Mouse (Mus musculus): ENCODE results near the gene Kat2b. TPM values are rescaled to one million over a fixed set of nuclear protein-coding genes. Genes with fewer than 3 reads are reported as not detected.

Kat2b gene
- total RNA-seq, 2 experiments from 2014 or later, result 68.5 to 76.6 TPM

Other genes with a start within 250 kb of the Kat2b start
- gene Efhb, start 103.5 kb upstream of the Kat2b start, total RNA-seq (2021), result 1 to 10 TPM; 1.4 to 1.5 TPM
- gene Rab5a, start 87.6 kb upstream of the Kat2b start, total RNA-seq (2021), result 10 to 100 TPM; 98.4 to 99.4 TPM
- gene Pp2d1, start 27.4 kb upstream of the Kat2b start, total RNA-seq (2021), result not detected
- 1 to 10 TPM; 7.6 to 7.8 TPM for gene Sgo1, start 122.5 kb downstream of the Kat2b start, total RNA-seq (2021)